Mouse (Mus musculus) hindbrain, embryonic 10.5 days (tissue): Measurements from ENCODE around the gene Cd68. TPM values are rescaled to one million over a fixed set of nuclear protein-coding genes. Genes with fewer than 3 reads are reported as not detected.
A peak's percentile ranks its signal among the peaks of the same experiment; 100 is the strongest.
"Not testable (repeated sequence)": the region's sequence is repeated elsewhere in the genome, so short reads cannot be mapped to it uniquely, and the experiment has no call there.

ENCODE experiments used
- DNase-seq: peaks from one replicate; pipeline ENCODE4 v3.0.0-alpha.2; 2017; ENCODE audit warnings: low spot score
- H3K27ac ChIP-seq: fragments of 300-500 bp; sonication (generic); 2 replicates; pipeline ENCODE4 v1.5.1; 2016; ENCODE audit warnings: mild to moderate bottlenecking, moderate library complexity
- H3K27me3 ChIP-seq: fragments of 300-500 bp; sonication (generic); 2 replicates; pipeline ENCODE4 v1.6.1; 2016; ENCODE audit warnings: mild to moderate bottlenecking; ENCODE audit not compliant: poor library complexity, insufficient read depth, severe bottlenecking
- H3K36me3 ChIP-seq: fragments of 300-500 bp; sonication (generic); 2 replicates; pipeline ENCODE4 v1.6.1; 2016; ENCODE audit warnings: mild to moderate bottlenecking, moderate library complexity
- H3K4me1 ChIP-seq: fragments of 300-500 bp; sonication (generic); replicated peaks from 2 replicates; pipeline ENCODE4 v1.6.1; 2016; ENCODE audit warnings: mild to moderate bottlenecking
- H3K4me3 ChIP-seq: fragments of 300-500 bp; sonication (generic); 2 replicates; pipeline ENCODE4 v1.5.1; 2016; ENCODE audit warnings: mild to moderate bottlenecking, moderate library complexity
- H3K9me3 ChIP-seq: fragments of 300-500 bp; sonication (generic); 2 replicates; pipeline ENCODE4 v1.6.1; 2016; ENCODE audit warnings: mild to moderate bottlenecking, moderate library complexity
- WGBS: fragments of 180-500 bp; shearing (Covaris S2); methylation state at CpG from one replicate; pipeline ENCODE4 v1.1.7; 2016; 5-methylcytosine and 5-hydroxymethylcytosine counted together
- microRNA counts: library from miRNA; unstranded; fragments of <30 nt; microRNA quantifications from one replicate; lab custom pipeline; 2017
- polyA plus RNA-seq: library from polyadenylated mRNA; unstranded; fragments of >200 nt; fragmentation: Nextera tagmentation; extraction: Ambion mirVana; gene quantifications from 2 replicates; pipeline ENCODE4 v1.2.1, GENCODE M21; 2016

Gene Cd68
- polyA plus RNA-seq, 1 experiment from 2014 or later: 8.7 TPM

DNA sequence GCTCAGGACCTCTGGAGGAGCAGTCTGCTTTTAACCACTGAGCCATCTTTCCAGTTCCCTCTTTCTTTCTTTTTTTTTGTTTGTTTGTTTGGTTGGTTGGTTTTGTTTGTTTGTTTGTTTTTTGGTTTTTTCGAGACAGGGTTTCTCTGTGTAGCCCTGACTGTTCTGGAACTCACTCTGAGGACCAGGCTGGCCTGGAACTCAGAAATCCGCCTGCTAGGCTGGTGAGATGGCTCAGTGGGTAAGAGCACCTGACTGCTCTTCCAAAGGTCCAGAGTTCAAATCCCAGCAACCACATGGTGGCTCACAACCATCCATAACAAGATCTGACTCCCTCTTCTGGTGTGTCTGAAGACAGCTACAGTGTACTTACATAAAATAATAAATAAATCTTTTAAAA is 41.6 kb downstream of the Cd68 start:
- H3K9me3 ChIP-seq, H3K4me3 ChIP-seq, H3K27me3 ChIP-seq, H3K36me3 ChIP-seq, DNase-seq, H3K27ac ChIP-seq: not testable (repeated sequence)
- 94% methylated on average over 2 of the region's 2 CpGs for WGBS
- H3K4me1 ChIP-seq: peaks cover 22% of the 10 kb centered on the region

DNA sequence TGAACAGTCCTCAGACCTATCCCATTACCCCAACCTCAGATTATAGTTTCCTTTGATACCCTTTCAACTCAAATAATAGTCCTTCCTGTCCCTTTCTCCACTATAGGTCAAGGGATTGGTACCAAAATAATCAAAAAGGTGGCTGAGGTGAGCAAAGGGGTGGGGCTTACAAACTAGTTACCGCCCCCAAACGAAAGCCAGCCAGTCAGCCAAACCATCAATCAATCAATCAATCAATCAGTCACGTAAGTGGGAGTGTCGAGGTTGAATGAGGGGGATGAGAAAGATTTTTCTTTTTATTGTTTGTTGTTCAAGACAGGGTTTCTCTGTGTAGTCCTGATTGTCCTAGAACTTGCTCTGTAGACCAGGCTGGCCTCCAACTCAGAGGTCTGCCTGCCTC is 42.9 kb downstream of the Cd68 start:
- Histone ChIP-seq H3K4me3 (peak overlapping the region; percentile 64; the same call in 1 of the 2 replicates), H3K9me3 (no peaks in the 10 kb centered on the region), H3K36me3 (no peaks in the 10 kb centered on the region), H3K27ac (peak overlapping the region; percentile 94; the same call in 1 of the 2 replicates), H3K4me1 (peaks cover 22% of the 10 kb centered on the region), H3K27me3 (no peaks in the 10 kb centered on the region)
- no peak for DNase-seq
- 65% methylated on average over 4 of the region's 4 CpGs for WGBS

DNA sequence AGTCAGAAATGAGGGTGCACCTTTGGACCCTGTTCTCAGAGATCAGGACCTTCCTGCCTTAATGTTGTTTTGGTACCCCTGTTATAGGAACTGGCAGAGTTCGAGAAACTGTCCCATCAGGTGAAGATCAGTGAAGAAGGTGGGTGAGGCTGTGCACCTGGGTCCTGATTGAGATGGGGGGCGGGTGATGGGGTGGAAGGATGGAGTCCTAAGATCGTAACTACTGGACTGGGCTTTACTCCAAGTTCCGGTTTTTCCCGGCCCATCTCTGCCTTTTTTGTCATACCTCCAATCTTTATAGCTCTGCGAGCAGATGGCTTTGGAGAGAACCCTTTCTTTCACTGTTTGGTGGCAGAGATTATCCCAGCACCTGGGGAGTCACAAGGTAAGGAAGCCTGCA is 43.5 kb downstream of the Cd68 start:
- H3K27me3 ChIP-seq: no peaks in the 10 kb centered on the region
- no peaks in the 10 kb centered on the region for H3K36me3 ChIP-seq
- H3K9me3 ChIP-seq: no peaks in the 10 kb centered on the region
- no peak for DNase-seq
- peaks cover 22% of the 10 kb centered on the region for H3K4me1 ChIP-seq
- 52% methylated on average over 6 of the region's 6 CpGs for WGBS
- peak overlapping the region; percentile 64 for H3K4me3 ChIP-seq
- peak overlapping the region; percentile 94 for H3K27ac ChIP-seq

DNA sequence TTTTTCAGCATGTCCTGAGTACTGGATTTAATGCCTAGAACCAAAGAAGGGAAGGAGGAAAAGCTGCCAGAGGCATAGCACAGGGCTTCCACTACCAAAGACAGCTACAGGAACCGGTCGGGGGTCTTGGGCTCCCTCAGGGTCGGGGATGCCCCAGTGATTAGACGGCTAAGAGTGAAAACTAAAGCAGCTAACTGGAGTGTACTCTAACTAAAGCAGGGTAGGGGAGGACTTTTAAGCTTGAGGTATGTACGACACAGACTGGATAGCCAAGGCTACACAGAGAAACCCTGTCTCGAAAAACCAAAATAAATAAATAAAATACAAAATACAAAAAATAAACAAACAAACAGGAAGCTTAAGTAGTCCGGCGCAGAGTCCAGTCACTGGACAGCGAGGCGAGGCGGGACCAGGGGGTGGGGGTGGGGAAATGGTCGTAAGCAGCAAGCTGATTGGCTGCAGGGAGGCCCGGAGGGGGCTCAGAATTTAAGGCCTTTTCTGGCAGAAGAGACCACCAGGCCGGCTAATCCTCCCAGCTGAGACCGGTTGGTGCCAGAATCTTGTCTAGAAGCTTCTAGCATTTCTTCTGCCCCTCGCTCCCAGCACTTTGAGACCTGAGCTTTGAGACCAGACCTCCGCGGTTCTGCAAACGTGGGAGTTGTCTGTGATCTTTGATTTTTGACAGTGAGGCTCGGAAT is 44.2 kb downstream of the Cd68 start, which contains the start of gene Sat2:
TSS of gene Sat2 (plus strand) at position 454 of the 698 bp plus-strand sequence.
- peak; percentile 87 for DNase-seq
- Histone ChIP-seq H3K9me3 (no peaks in the 10 kb centered on the region), H3K27ac (peak within 1 kb of the TSS; percentile 94), H3K27me3 (no peaks in the 10 kb centered on the region), H3K36me3 (no peaks in the 10 kb centered on the region), H3K4me1 (peaks cover 22% of the 10 kb centered on the region), H3K4me3 (peak within 1 kb of the TSS; percentile 64)
- WGBS: 1% methylated on average over 20 of the region's 20 CpGs

DNA sequence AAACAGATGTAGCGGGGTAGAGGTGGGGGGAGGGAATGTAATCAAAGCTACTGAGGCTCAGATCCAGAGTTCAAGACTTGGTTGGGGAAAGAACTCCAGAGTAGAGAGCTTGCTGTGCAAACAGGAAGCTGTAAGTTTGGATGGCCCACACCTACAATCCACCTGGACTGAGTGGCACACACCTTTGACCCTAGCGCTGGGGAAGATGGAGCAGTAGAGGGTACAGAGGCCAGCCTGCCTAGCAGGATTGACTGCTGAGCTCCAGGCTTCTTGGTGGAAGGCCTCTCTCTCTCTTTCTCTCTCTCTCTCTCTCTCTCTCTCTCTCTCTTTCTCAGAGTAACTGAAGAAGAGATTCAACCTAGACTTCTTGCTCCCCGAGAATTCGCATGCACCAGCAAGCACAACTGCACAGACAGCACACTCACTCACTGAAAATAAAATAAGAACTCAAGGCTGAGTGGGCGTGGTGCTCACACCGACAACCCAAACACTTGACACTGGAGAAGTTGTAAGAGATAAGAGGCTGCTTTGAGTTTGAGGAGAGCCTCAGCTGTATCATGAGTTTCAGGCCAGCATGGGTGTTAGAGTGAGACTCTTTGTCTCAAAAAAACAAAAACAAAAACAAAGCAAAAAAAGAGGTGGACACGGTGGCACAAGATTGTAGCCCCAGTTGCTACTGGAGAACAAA is 45.4 kb downstream of the Cd68 start:
- no peaks in the 10 kb centered on the region for H3K9me3 ChIP-seq
- peaks cover 22% of the 10 kb centered on the region for H3K4me1 ChIP-seq
- no peak overlapping the region for H3K27ac ChIP-seq
- no peak for DNase-seq
- WGBS: 85% methylated on average over 7 of the region's 7 CpGs
- no peak overlapping the region for H3K4me3 ChIP-seq
- H3K36me3 ChIP-seq: no peaks in the 10 kb centered on the region
- peaks cover 8% of the 10 kb centered on the region; the same call in 1 of the 2 replicates for H3K27me3 ChIP-seq

DNA sequence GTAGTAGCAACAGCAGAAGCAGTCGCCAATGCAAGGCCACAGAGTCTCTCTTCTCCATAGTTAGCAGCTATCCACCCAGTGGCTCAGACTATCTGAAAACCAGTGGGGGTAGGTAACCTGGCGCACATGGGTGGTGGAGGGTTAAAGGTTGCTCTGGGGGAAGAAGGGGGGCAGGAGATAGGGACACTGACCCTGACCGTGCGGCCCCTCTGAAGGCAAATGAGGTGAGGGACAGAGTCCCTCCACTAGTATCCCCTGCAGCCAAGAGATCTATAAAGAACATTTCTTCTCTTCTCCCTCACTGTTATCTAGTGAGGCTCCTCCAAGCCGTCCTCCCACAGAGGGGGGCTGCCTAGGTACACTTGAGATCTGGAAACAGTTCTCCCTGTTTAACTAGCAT is 48.1 kb downstream of the Cd68 start, which contains the start of gene Shbg:
TSS of gene Shbg (minus strand) at position 101 of the 400 bp plus-strand sequence.
- no peak within 1 kb of the TSS for H3K4me3 ChIP-seq
- H3K27me3 ChIP-seq: peaks cover 17% of the 10 kb centered on the region; the same call in 1 of the 2 replicates
- WGBS: 73% methylated on average over 5 of the region's 5 CpGs
- DNase-seq: no peak
- H3K9me3 ChIP-seq: no peaks in the 10 kb centered on the region
- no peak within 1 kb of the TSS for H3K27ac ChIP-seq
- peaks cover 24% of the 10 kb centered on the region for H3K4me1 ChIP-seq
- no peaks in the 10 kb centered on the region for H3K36me3 ChIP-seq

DNA sequence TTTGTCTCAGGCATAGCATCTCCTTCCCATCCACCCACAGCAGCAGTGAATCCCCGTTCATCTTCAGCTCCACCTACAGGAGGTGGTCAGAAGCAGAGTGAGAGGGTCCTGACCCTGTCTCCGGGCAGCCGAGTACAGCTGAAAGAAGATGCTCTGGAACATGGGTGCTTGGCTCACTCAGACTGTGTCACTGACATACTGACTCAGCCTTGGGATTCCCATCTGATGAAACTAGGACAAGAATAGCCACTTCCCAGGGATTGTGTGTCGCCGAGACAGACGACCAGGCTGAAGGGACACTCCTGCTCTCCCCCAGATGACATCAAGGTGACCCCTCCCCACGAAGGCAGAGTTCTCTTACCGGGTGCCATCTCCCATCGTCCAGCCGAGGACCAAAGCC is 49.2 kb downstream of the Cd68 start:
- Histone ChIP-seq H3K36me3 (no peaks in the 10 kb centered on the region), H3K4me1 (peaks cover 14% of the 10 kb centered on the region), H3K9me3 (no peaks in the 10 kb centered on the region), H3K4me3 (no peak overlapping the region), H3K27ac (no peak overlapping the region), H3K27me3 (peaks cover 17% of the 10 kb centered on the region; the same call in 1 of the 2 replicates)
- no peak for DNase-seq
- 55% methylated on average over 10 of the region's 10 CpGs for WGBS

DNA sequence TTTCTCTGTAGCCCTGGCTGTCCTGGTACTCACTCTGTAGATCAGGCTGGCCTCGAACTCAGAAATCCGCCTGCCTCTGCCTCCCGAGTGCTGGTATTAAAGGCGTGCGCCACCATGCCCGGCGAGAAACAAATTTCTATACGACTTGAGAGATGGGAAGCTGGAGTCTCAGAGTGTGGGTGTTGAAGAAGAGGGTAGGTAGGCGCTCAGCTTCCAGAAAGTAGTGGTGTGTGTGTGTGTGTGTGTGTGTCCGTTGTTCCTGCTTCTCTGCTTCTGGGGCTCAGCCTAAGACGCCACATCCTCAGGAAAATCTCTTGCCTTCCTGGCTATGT is 51.7 kb downstream of the Cd68 start:
- H3K27ac ChIP-seq: not testable (repeated sequence)
- H3K4me3 ChIP-seq: peak overlapping the region; percentile 34
- WGBS: 48% methylated on average over 11 of the region's 11 CpGs

More for the DNA sequence above, 51.7 kb downstream of the Cd68 start:
- not testable (repeated sequence) for H3K36me3 ChIP-seq, H3K4me1 ChIP-seq, H3K9me3 ChIP-seq, DNase-seq
- H3K27me3 ChIP-seq: peaks cover 17% of the 10 kb centered on the region; the same call in 1 of the 2 replicates

MicroRNAs encoded within 50 kb of the gene (microRNA counts, 519-probe panel; counts per million panel counts)
- 1,255 counts per million, percentile 77 among the panel's probes with 10 or more counts for microRNA mmu-miR-1934 (lab: Ali Mortazavi, UCI)
- microRNA mmu-miR-467f (lab: Ali Mortazavi, UCI): 1,255 counts per million, percentile 77 among the panel's probes with 10 or more counts

Other genes starting within 250 kb of the Cd68 start
- 2.0 and 2.6 TPM in 2 replicates for gene Dnah2, start 117.0 kb downstream of the Cd68 start, polyA plus RNA-seq
- 61.9 and 67.2 TPM in 2 replicates for gene Efnb3, start 105.9 kb downstream of the Cd68 start, polyA plus RNA-seq
- 40.6 and 41.4 TPM in 2 replicates for gene Wrap53, start 85.9 kb downstream of the Cd68 start, polyA plus RNA-seq
- 166 and 173 TPM in 2 replicates for gene Trp53, start 85.8 kb downstream of the Cd68 start, polyA plus RNA-seq
- 7.5 and 7.8 TPM in 2 replicates for gene Atp1b2, start 60.2 kb downstream of the Cd68 start, polyA plus RNA-seq
- not detected in 2 replicates for gene Shbg, start 48.2 kb downstream of the Cd68 start, polyA plus RNA-seq
- gene Sat2, start 44.1 kb downstream of the Cd68 start, polyA plus RNA-seq: 15.4 and 24.5 TPM in 2 replicates
- gene Fxr2, start 33.2 kb downstream of the Cd68 start, polyA plus RNA-seq: 37.9 and 47.4 TPM in 2 replicates
- 0.37 TPM in 1 of 2 replicates, not detected in the other for gene Sox15, start 10.8 kb downstream of the Cd68 start, polyA plus RNA-seq
- 80.6 and 88.3 TPM in 2 replicates for gene Mpdu1, start 3.5 kb downstream of the Cd68 start, polyA plus RNA-seq
- 740 and 935 TPM in 2 replicates for gene Eif4a1, start 6.3 kb upstream of the Cd68 start, polyA plus RNA-seq
- gene Senp3, start 15.9 kb upstream of the Cd68 start, polyA plus RNA-seq: 116 and 122 TPM in 2 replicates
- gene Tnfsf13, start 19.6 kb upstream of the Cd68 start, polyA plus RNA-seq: 0.14 and 0.30 TPM in 2 replicates
- gene Tnfsf12, start 29.7 kb upstream of the Cd68 start, polyA plus RNA-seq: 2.2 and 2.3 TPM in 2 replicates
- gene Tnfsfm13, start 29.9 kb upstream of the Cd68 start, polyA plus RNA-seq: 0.82 and 0.85 TPM in 2 replicates
- gene Polr2a, start 92.5 kb upstream of the Cd68 start, polyA plus RNA-seq: 31.1 and 37.9 TPM in 2 replicates
- gene Slc35g3, start 95.8 kb upstream of the Cd68 start, polyA plus RNA-seq: 0.50 TPM in 1 of 2 replicates, not detected in the other
- 0.80 and 1.2 TPM in 2 replicates for gene Zbtb4, start 99.8 kb upstream of the Cd68 start, polyA plus RNA-seq
- 1.6 and 2.2 TPM in 2 replicates for gene Chrnb1, start 129.8 kb upstream of the Cd68 start, polyA plus RNA-seq
- gene Fgf11, start 135.7 kb upstream of the Cd68 start, polyA plus RNA-seq: 0.76 and 1.8 TPM in 2 replicates
- 1.3 and 1.5 TPM in 2 replicates for gene Tmem102, start 139.5 kb upstream of the Cd68 start, polyA plus RNA-seq
- not detected in 2 replicates for gene Gm39566, start 149.1 kb upstream of the Cd68 start, polyA plus RNA-seq
- gene Spem2, start 152.3 kb upstream of the Cd68 start, polyA plus RNA-seq: not detected in 2 replicates
- 0.34 TPM in 1 of 2 replicates, not detected in the other for gene Spem1, start 156.0 kb upstream of the Cd68 start, polyA plus RNA-seq
- gene Nlgn2, start 171.6 kb upstream of the Cd68 start, polyA plus RNA-seq: 5.8 and 9.1 TPM in 2 replicates
- gene Tmem256, start 172.4 kb upstream of the Cd68 start, polyA plus RNA-seq: 312 and 362 TPM in 2 replicates
- gene Plscr3, start 180.2 kb upstream of the Cd68 start, polyA plus RNA-seq: 85.3 and 88.7 TPM in 2 replicates
- 0.77 and 1.7 TPM in 2 replicates for gene Tnk1, start 192.6 kb upstream of the Cd68 start, polyA plus RNA-seq
- gene Tmem95, start 211.9 kb upstream of the Cd68 start, polyA plus RNA-seq: not detected in 2 replicates
- gene Kctd11, start 215.3 kb upstream of the Cd68 start, polyA plus RNA-seq: 5.2 and 6.8 TPM in 2 replicates
- gene Acap1, start 229.4 kb upstream of the Cd68 start, polyA plus RNA-seq: 1.2 and 1.4 TPM in 2 replicates
- 11.4 and 15.2 TPM in 2 replicates for gene 2810408A11Rik, start 234.8 kb upstream of the Cd68 start, polyA plus RNA-seq
- 12.5 and 13.4 TPM in 2 replicates for gene Neurl4, start 234.9 kb upstream of the Cd68 start, polyA plus RNA-seq
- 96.8 and 105 TPM in 2 replicates for gene Gps2, start 247.7 kb upstream of the Cd68 start, polyA plus RNA-seq